Mouse (Mus musculus): Measurements from ENCODE around the gene Rbm43.

Gene Rbm43

GRCm38 (mm10) chr2:51914532-51914931, 20.4 kb downstream of the Rbm43 start:
- no peak for DNase-seq (ENCODE audit: low spot score in 2 of 2)

- no peak for DNase-seq (ENCODE audit: low spot score in 2 of 2)
Observed at GRCm38 (mm10) chr2:51912740-51913139, 22.2 kb downstream of the Rbm43 start.

GRCm38 (mm10) chr2:51911864-51912263, 23.1 kb downstream of the Rbm43 start:
- DNase-seq (ENCODE audit: low spot score in 2 of 2) = no peak

- no peak for DNase-seq (ENCODE audit: low spot score in 2 of 2)
Observed at GRCm38 (mm10) chr2:51907538-51908110, 27.3 kb downstream of the Rbm43 start.

- no peak for DNase-seq (ENCODE audit: low spot score in 2 of 2)
Observed at GRCm38 (mm10) chr2:51905637-51906036, 29.3 kb downstream of the Rbm43 start.

GRCm38 (mm10) chr2:51892411-51892901, 42.5 kb downstream of the Rbm43 start:
- no peak for DNase-seq (ENCODE audit: low spot score in 2 of 2)

- DNase-seq (ENCODE audit: low spot score in 2 of 2) = no peak
Observed at GRCm38 (mm10) chr2:51890961-51891360, 44.0 kb downstream of the Rbm43 start.

- DNase-seq (ENCODE audit: low spot score in 2 of 2) = peak; percentile 39 to 74
Observed at GRCm38 (mm10) chr2:51890139-51890538, 44.8 kb downstream of the Rbm43 start.

GRCm38 (mm10) chr2:51880143-51880542, 54.8 kb downstream of the Rbm43 start:
- no peak for DNase-seq (ENCODE audit: low spot score in 2 of 2)
